Mouse (Mus musculus): ENCODE results near the gene Noxa1. TPM values are rescaled to one million over a fixed set of nuclear protein-coding genes. Genes with fewer than 3 reads are reported as not detected.

The Noxa1 gene
- polyA plus RNA-seq, 1 experiment from 2014 or later, result 0.69 TPM

DNA sequence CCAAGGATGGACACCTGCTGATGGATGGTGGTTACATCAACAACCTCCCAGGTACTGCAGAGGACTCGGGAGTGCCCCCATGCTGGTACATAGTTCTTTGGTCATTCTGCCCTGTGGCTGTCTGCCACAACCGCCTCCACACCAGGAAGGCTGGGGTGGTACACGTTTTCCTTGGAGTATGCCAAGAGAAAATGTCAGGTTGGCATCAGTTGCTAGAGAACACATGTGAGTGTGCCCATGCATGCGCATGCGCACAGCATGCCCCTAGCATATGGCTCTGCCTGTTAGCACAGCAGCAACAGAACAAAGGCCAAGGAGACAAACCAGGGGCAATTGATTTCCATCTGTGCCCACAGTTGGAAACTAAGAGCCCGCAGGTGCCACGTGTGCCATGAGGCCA is 44.0 kb downstream of the Noxa1 start:
- Histone ChIP-seq H3K9me3 (ENCODE audit: control insufficient read depth, low read length) (no peaks in the 10 kb centered on the region), H3K27me3 (replicated peaks; ENCODE audit: control insufficient read depth, insufficient read depth, low read length) (no peaks in the 10 kb centered on the region), H3K4me3 (ENCODE audit: low read depth, low read length) (no peak overlapping the region), H3K4me2 (no peak overlapping the region), H3K9ac (ENCODE audit: low read depth, low read length) (no peak overlapping the region), H3K36me3 (ENCODE audit: control insufficient read depth, insufficient read depth, low read length) (no peaks in the 10 kb centered on the region), H3K4me1 (replicated peaks; ENCODE audit: control insufficient read depth, insufficient read depth, low read length) (peaks cover 11% of the 10 kb centered on the region), H3K27ac (ENCODE audit: low read depth, low read length) (no peak overlapping the region)
- no peak for DNase-seq (ENCODE audit: low spot score)
- 87% methylated on average over 7 of the region's 7 CpGs for whole genome bisulfite sequencing
- no peak for ATAC-seq (replicated peaks; ENCODE audit: low FRiP score)

DNA sequence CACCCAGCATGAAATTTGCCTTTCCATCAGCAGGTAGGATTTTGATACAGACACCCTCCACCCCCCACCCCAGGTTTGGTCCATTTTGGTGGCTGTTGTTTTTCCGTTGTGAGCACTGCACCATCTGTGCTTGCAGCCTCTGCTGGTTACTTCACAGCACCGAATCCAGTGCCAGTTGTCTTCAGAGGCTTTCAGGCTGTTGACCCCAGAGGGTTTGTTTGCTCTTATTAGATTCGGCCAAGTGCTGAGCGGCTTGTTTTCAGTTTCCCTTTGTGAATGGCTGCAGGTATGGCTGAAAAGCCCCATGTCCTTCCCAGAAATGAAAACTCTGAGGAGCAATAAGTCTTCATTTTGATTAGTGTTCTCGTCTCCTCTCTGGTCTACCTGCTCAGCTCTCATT is 54.9 kb downstream of the Noxa1 start:
- ATAC-seq (replicated peaks; ENCODE audit: low FRiP score), result no peak
- Histone ChIP-seq H3K4me3 (ENCODE audit: low read depth, low read length) (no peak overlapping the region), H3K36me3 (ENCODE audit: control insufficient read depth, insufficient read depth, low read length) (peaks cover 8% of the 10 kb centered on the region; the same call in 1 of the 2 replicates), H3K4me2 (no peak overlapping the region), H3K9ac (ENCODE audit: low read depth, low read length) (no peak overlapping the region), H3K9me3 (ENCODE audit: control insufficient read depth, low read length) (no peaks in the 10 kb centered on the region), H3K4me1 (replicated peaks; ENCODE audit: control insufficient read depth, insufficient read depth, low read length) (no peaks in the 10 kb centered on the region), H3K27ac (ENCODE audit: low read depth, low read length) (no peak overlapping the region), H3K27me3 (replicated peaks; ENCODE audit: control insufficient read depth, insufficient read depth, low read length) (no peaks in the 10 kb centered on the region)
- WGBS, result 86% methylated on average over 5 of the region's 5 CpGs
- DNase-seq (ENCODE audit: low spot score), result no peak

Small RNAs within 50 kb of the gene (microRNA-seq; reads per million reads assigned to microRNA genes)
- gene Gm24328 (ENCODE audit: borderline number of aligned reads) (not detected), gene Mir7664 (ENCODE audit: borderline number of aligned reads) (not detected)

Other genes with a start within 250 kb of the Noxa1 start
- 51.3 and 54.7 TPM in 2 replicates for gene Ehmt1, start 175.5 kb downstream of the Noxa1 start, polyA plus RNA-seq (2014; fragmentation: Nextera tagmentation; extraction: Ambion mirVana)
- 29.8 and 35.2 TPM in 2 replicates for gene Arrdc1, start 159.9 kb downstream of the Noxa1 start, polyA plus RNA-seq (2014; fragmentation: Nextera tagmentation; extraction: Ambion mirVana)
- 46.0 and 47.3 TPM in 2 replicates for gene Zmynd19, start 145.4 kb downstream of the Noxa1 start, polyA plus RNA-seq (2014; fragmentation: Nextera tagmentation; extraction: Ambion mirVana)
- gene Dph7, start 132.7 kb downstream of the Noxa1 start, polyA plus RNA-seq (2014; fragmentation: Nextera tagmentation; extraction: Ambion mirVana), result 22.9 and 25.2 TPM in 2 replicates
- 149 and 158 TPM in 2 replicates for gene Mrpl41, start 120.1 kb downstream of the Noxa1 start, polyA plus RNA-seq (2014; fragmentation: Nextera tagmentation; extraction: Ambion mirVana)
- 24.7 TPM in 2 replicates for gene Pnpla7, start 119.1 kb downstream of the Noxa1 start, polyA plus RNA-seq (2014; fragmentation: Nextera tagmentation; extraction: Ambion mirVana)
- 29.0 and 32.6 TPM in 2 replicates for gene Nsmf, start 40.8 kb downstream of the Noxa1 start, polyA plus RNA-seq (2014; fragmentation: Nextera tagmentation; extraction: Ambion mirVana)
- 0.90 and 1.7 TPM in 2 replicates for gene Entpd8, start 14.8 kb downstream of the Noxa1 start, polyA plus RNA-seq (2014; fragmentation: Nextera tagmentation; extraction: Ambion mirVana)
- gene Nrarp, start 85.6 kb upstream of the Noxa1 start, polyA plus RNA-seq (2014; fragmentation: Nextera tagmentation; extraction: Ambion mirVana), result 6.5 and 7.6 TPM in 2 replicates
- gene Tor4a, start 101.7 kb upstream of the Noxa1 start, polyA plus RNA-seq (2014; fragmentation: Nextera tagmentation; extraction: Ambion mirVana), result 12.1 and 13.1 TPM in 2 replicates
- 85.3 and 86.3 TPM in 2 replicates for gene Nelfb, start 116.3 kb upstream of the Noxa1 start, polyA plus RNA-seq (2014; fragmentation: Nextera tagmentation; extraction: Ambion mirVana)
- gene Stpg3, start 119.5 kb upstream of the Noxa1 start, polyA plus RNA-seq (2014; fragmentation: Nextera tagmentation; extraction: Ambion mirVana), result 0.29 TPM in 1 of 2 replicates, not detected in the other
- 0.45 TPM in 2 replicates for gene Fam166a, start 123.6 kb upstream of the Noxa1 start, polyA plus RNA-seq (2014; fragmentation: Nextera tagmentation; extraction: Ambion mirVana)
- gene Tubb4b, start 129.6 kb upstream of the Noxa1 start, polyA plus RNA-seq (2014; fragmentation: Nextera tagmentation; extraction: Ambion mirVana), result 823 and 870 TPM in 2 replicates
- 0.07 TPM in 1 of 2 replicates, not detected in the other for gene Slc34a3, start 139.2 kb upstream of the Noxa1 start, polyA plus RNA-seq (2014; fragmentation: Nextera tagmentation; extraction: Ambion mirVana)
- 0.10 and 0.21 TPM in 2 replicates for gene Rnf224, start 141.6 kb upstream of the Noxa1 start, polyA plus RNA-seq (2014; fragmentation: Nextera tagmentation; extraction: Ambion mirVana)
- 7.7 and 8.1 TPM in 2 replicates for gene Rnf208, start 147.1 kb upstream of the Noxa1 start, polyA plus RNA-seq (2014; fragmentation: Nextera tagmentation; extraction: Ambion mirVana)
- gene Cysrt1, start 147.3 kb upstream of the Noxa1 start, polyA plus RNA-seq (2014; fragmentation: Nextera tagmentation; extraction: Ambion mirVana), result not detected in 2 replicates
- gene AL732309.1, start 151.7 kb upstream of the Noxa1 start, polyA plus RNA-seq (2014; fragmentation: Nextera tagmentation; extraction: Ambion mirVana), result 6.3 and 6.8 TPM in 2 replicates
- 14.4 and 15.2 TPM in 2 replicates for gene Tmem203, start 160.3 kb upstream of the Noxa1 start, polyA plus RNA-seq (2014; fragmentation: Nextera tagmentation; extraction: Ambion mirVana)
- 9.6 and 10.3 TPM in 2 replicates for gene Tprn, start 167.5 kb upstream of the Noxa1 start, polyA plus RNA-seq (2014; fragmentation: Nextera tagmentation; extraction: Ambion mirVana)
- 233 and 237 TPM in 2 replicates for gene Ssna1, start 177.3 kb upstream of the Noxa1 start, polyA plus RNA-seq (2014; fragmentation: Nextera tagmentation; extraction: Ambion mirVana)
- gene Anapc2, start 177.3 kb upstream of the Noxa1 start, polyA plus RNA-seq (2014; fragmentation: Nextera tagmentation; extraction: Ambion mirVana), result 74.7 and 77.6 TPM in 2 replicates
- gene Tmem210, start 193.0 kb upstream of the Noxa1 start, polyA plus RNA-seq (2014; fragmentation: Nextera tagmentation; extraction: Ambion mirVana), result not detected in 2 replicates
- gene Lrrc26, start 194.8 kb upstream of the Noxa1 start, polyA plus RNA-seq (2014; fragmentation: Nextera tagmentation; extraction: Ambion mirVana), result not detected in 2 replicates
- 1.0 and 1.6 TPM in 2 replicates for gene Grin1, start 224.0 kb upstream of the Noxa1 start, polyA plus RNA-seq (2014; fragmentation: Nextera tagmentation; extraction: Ambion mirVana)
- gene Man1b1, start 237.2 kb upstream of the Noxa1 start, polyA plus RNA-seq (2014; fragmentation: Nextera tagmentation; extraction: Ambion mirVana), result 48.3 and 62.9 TPM in 2 replicates